Mouse (Mus musculus): Measurements from ENCODE around the gene Mpc2. TPM values are rescaled to one million over a fixed set of nuclear protein-coding genes. Genes with fewer than 3 reads are reported as not detected.

Gene Mpc2
- polyA plus RNA-seq, 1 experiment from 2014 or later: 162 TPM

DNA sequence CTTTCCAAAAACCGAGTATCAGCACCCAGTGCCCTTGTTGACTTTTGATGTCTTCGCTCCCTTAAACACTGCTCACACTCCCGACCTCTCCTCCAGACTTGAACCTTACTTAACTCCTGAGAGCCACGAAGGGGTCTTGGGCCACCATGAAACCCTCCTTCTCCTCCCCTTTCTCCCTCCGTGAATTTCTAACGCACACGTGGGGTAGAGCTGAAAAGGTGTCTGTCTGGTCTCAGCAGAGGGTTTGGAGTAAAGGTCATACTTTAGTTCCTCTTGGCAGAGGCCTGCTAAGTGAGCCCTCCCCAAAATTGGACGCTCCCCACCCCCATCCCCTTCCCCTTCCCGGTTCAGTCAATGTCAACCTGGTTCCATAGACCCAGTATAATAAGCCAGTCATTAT, 1.2 kb downstream of the Mpc2 start:
- peak overlapping the region; percentile 78; the same call in 1 of the 2 replicates for H3K27ac ChIP-seq
- peak overlapping the region; percentile 70 for H3K9ac ChIP-seq (replicated peaks)
- no peaks in the 10 kb centered on the region for H3K27me3 ChIP-seq
- peak overlapping the region; percentile 62 for H3K4me2 ChIP-seq (replicated peaks)
- WGBS: 3% methylated on average over 9 of the region's 9 CpGs
- H3K36me3 ChIP-seq: no peaks in the 10 kb centered on the region
- peaks cover 19% of the 10 kb centered on the region for H3K4me1 ChIP-seq (replicated peaks)
- peak overlapping the region; percentile 97 for H3K4me3 ChIP-seq (replicated peaks)
- ATAC-seq: no peak
- H3K9me3 ChIP-seq: no peaks in the 10 kb centered on the region

DNA sequence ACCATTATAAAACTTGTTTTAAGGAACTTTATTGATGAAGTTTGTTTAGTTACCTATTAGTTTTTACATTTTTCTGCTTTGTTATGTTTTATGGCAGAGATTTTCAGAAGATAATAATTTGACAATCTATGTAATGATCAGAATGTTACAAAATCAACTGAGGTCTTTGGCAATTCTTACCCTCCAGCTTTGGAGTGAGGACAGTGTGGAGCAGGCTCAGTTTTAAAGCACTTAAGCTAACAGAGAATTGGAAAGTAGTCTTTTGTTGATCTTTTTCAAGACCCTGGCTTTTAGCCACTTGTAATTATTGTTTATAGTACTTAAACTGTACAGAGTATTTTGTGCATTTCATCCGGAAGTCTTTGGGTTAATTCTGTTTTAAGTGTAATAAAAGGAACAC, 2.4 kb downstream of the Mpc2 start:
- Histone ChIP-seq H3K4me2 (replicated peaks) (no peak overlapping the region), H3K9ac (replicated peaks) (no peak overlapping the region), H3K9me3 (no peaks in the 10 kb centered on the region), H3K4me3 (replicated peaks) (no peak overlapping the region), H3K36me3 (no peaks in the 10 kb centered on the region), H3K27ac (no peak overlapping the region), H3K27me3 (no peaks in the 10 kb centered on the region), H3K4me1 (replicated peaks) (peaks cover 19% of the 10 kb centered on the region)
- no peak for ATAC-seq
- 87% methylated on average over 1 of the region's 1 CpGs for WGBS

DNA sequence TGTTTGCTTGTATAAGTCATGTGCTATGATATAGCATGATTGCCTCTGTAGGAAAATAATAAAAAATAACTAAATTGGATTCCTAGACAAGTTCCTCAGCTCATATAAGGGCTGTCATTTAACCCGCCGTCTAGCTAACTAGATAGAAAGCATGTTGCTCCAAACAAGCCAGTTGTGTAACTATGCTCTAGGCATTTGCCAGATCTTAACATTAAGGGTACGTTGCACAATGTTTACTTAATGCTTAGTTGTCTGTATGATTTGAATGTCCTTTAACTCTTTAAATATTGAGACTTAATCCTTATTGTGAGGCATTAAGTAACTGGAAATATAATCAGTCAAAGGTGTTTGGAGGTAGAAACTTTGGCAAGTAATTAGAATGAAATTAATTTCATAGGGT, 4.1 kb downstream of the Mpc2 start:
- no peaks in the 10 kb centered on the region for H3K36me3 ChIP-seq
- 90% methylated on average over 3 of the region's 3 CpGs for WGBS
- peaks cover 12% of the 10 kb centered on the region for H3K4me1 ChIP-seq (replicated peaks)
- no peaks in the 10 kb centered on the region for H3K9me3 ChIP-seq
- ATAC-seq: no peak
- no peak overlapping the region for H3K4me2 ChIP-seq (replicated peaks)
- no peak overlapping the region for H3K4me3 ChIP-seq (replicated peaks)
- H3K27me3 ChIP-seq: no peaks in the 10 kb centered on the region
- no peak overlapping the region for H3K9ac ChIP-seq (replicated peaks)
- H3K27ac ChIP-seq: no peak overlapping the region

DNA sequence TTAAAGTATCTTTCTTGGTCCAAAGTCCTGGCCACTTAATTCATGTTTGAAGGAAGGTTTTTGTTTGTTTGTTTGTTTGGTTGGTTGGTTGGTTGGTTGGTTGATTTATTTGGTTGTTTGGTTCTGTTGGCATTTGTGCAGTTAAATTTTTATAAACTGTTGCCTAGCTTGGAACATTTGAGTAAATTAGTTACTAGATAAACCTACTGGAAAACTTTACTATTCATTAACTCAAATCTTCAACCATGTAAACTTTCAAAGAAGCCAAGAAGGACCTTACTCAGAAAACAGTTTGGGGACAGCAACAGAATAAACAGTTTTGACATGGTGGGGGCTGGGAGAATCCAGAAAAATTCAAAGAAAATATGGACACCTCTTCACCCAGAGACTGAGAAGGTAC, 8.5 kb downstream of the Mpc2 start:
- H3K27me3 ChIP-seq: no peaks in the 10 kb centered on the region
- H3K9me3 ChIP-seq: no peaks in the 10 kb centered on the region
- ATAC-seq: no peak
- H3K4me1 ChIP-seq (replicated peaks): no peaks in the 10 kb centered on the region
- H3K9ac ChIP-seq (replicated peaks): no peak overlapping the region
- H3K36me3 ChIP-seq: no peaks in the 10 kb centered on the region
- H3K4me3 ChIP-seq (replicated peaks): no peak overlapping the region
- H3K27ac ChIP-seq: no peak overlapping the region
- H3K4me2 ChIP-seq (replicated peaks): no peak overlapping the region

DNA sequence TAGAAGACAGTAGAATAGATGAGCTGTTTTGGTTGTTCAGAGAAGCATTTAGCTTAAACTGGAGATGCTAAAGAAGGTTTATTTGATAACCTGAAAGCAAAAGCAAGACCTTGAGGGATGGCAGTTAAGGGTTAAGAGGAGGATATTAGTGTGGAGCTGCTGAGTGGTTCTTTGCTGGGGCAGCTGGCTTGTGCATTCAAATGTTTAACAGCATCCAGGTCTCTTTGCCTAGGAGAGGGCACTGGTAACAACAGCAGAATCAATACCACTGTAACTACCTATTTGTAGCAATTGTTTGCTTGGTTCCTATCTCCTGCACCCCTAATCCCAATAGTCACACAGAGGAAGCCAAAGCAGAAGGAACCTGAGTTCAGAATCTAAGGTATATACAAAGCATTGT, 9.3 kb downstream of the Mpc2 start:
- Histone ChIP-seq H3K4me2 (replicated peaks) (no peak overlapping the region), H3K4me1 (replicated peaks) (no peaks in the 10 kb centered on the region), H3K4me3 (replicated peaks) (no peak overlapping the region), H3K36me3 (no peaks in the 10 kb centered on the region), H3K27ac (no peak overlapping the region), H3K27me3 (no peaks in the 10 kb centered on the region), H3K9ac (replicated peaks) (no peak overlapping the region), H3K9me3 (no peaks in the 10 kb centered on the region)
- no peak for ATAC-seq

DNA sequence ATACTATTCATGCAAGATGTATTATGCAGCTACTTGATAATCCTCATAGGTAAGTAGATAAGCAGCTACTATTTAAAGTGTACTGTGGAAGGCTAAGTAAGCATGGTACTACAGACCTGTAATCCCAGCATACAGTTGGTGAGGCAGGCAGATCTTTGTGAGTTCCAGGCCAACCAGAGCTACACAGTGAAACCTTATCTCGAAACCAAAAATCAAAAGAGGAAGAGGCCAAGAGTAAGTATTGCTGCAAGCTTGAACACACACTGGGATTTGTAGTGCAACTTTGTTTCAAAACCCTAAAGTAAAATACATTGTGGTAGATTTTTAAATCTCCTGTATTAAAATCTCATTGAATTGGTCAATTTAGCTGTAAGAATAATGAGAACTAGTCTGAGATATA, 11.1 kb downstream of the Mpc2 start:
- 94% methylated on average over 1 of the region's 1 CpGs for WGBS
- no peak for ATAC-seq
- no peak overlapping the region for H3K27ac ChIP-seq

DNA sequence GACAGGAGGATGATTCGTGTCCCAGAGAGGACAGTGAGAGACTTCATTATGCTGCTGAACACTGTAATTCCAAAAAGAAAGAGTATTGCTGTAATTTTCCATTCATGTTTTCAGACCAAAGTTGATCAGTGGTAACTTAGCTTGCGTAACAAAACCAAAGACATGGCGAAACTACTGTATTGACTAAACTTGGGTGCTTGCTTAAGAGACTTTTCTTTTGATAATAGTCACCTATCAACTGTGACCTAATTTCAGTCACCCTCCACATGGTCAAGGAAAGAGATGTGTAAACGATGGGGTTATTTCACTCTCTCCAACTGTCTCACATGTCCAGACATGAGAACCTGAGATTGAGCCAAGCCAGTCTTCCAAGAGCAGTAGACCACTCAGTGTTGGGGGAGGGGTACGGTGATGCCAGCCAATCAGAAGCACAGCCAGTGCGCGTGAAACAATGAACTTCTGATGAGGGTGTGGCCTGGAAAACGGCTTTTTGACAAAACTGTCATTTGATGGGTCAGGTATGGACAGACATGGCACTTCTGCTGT, 24.3 kb downstream of the Mpc2 start, which contains the start of gene Adcy10:
Gene Adcy10 (plus strand): TSS at position 496 of the 546 bp plus-strand sequence.
- Histone ChIP-seq H3K27ac (no peak within 1 kb of the TSS), H3K4me2 (replicated peaks) (no peak within 1 kb of the TSS), H3K27me3 (no peaks in the 10 kb centered on the region), H3K36me3 (peaks cover 17% of the 10 kb centered on the region), H3K9ac (replicated peaks) (no peak within 1 kb of the TSS), H3K4me3 (replicated peaks) (no peak within 1 kb of the TSS), H3K4me1 (replicated peaks) (no peaks in the 10 kb centered on the region), H3K9me3 (no peaks in the 10 kb centered on the region)
- 95% methylated on average over 8 of the region's 8 CpGs for WGBS
- ATAC-seq: no peak

More for the DNA sequence above, 11.1 kb downstream of the Mpc2 start:
- Histone ChIP-seq H3K9me3 (no peaks in the 10 kb centered on the region), H3K36me3 (no peaks in the 10 kb centered on the region), H3K4me2 (replicated peaks) (no peak overlapping the region), H3K27me3 (no peaks in the 10 kb centered on the region), H3K4me3 (replicated peaks) (no peak overlapping the region), H3K9ac (replicated peaks) (no peak overlapping the region), H3K4me1 (replicated peaks) (no peaks in the 10 kb centered on the region)

DNA sequence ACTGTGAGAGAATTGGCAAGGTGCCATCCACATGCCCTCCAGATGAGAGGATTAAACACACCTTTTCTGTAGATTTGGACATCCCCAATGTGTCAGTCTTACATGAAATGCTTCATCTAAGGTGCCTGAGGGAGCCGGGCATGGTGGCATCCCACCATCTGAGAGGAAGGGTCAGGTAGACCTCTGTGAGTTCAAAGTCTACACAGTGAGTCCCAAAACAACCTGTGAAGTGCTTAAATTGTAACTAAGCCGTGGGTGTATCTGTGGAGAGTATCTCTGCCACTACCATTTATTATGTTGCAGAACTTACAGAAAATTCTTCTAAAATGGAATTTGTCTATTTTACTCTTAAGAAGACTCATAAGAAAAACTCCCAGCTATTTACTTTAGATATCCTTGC, 25.7 kb downstream of the Mpc2 start:
- Histone ChIP-seq H3K9me3 (no peaks in the 10 kb centered on the region), H3K9ac (replicated peaks) (no peak overlapping the region), H3K4me2 (replicated peaks) (no peak overlapping the region), H3K27me3 (no peaks in the 10 kb centered on the region), H3K27ac (no peak overlapping the region), H3K4me1 (replicated peaks) (no peaks in the 10 kb centered on the region), H3K4me3 (replicated peaks) (no peak overlapping the region), H3K36me3 (peaks cover 9% of the 10 kb centered on the region)
- ATAC-seq: no peak
- 94% methylated on average over 2 of the region's 2 CpGs for WGBS

DNA sequence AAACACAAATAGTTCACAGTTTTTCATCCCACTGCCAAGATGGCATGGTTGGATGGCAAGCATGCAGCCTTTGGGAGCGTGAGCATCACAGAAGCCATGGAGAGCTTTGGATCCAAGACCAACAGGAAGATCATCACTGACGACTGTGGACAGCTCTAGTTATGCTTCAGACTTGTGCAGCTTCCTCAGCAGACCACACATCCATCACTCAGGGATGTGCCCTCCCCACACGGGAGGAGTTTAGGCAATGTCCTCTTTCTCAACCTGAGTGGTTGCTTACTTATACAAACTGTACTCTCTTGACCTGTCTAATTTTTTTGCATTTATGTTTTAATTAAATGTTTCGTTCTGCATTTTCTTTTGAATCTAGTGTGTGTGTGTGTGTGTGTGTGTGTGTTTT, 28.8 kb downstream of the Mpc2 start:
- Histone ChIP-seq H3K4me3 (replicated peaks) (no peak overlapping the region), H3K9ac (replicated peaks) (no peak overlapping the region), H3K4me2 (replicated peaks) (no peak overlapping the region), H3K27me3 (no peaks in the 10 kb centered on the region), H3K4me1 (replicated peaks) (no peaks in the 10 kb centered on the region), H3K36me3 (no peaks in the 10 kb centered on the region), H3K9me3 (no peaks in the 10 kb centered on the region), H3K27ac (no peak overlapping the region)
- 85% methylated on average over 4 of the region's 4 CpGs for WGBS
- no peak for ATAC-seq

DNA sequence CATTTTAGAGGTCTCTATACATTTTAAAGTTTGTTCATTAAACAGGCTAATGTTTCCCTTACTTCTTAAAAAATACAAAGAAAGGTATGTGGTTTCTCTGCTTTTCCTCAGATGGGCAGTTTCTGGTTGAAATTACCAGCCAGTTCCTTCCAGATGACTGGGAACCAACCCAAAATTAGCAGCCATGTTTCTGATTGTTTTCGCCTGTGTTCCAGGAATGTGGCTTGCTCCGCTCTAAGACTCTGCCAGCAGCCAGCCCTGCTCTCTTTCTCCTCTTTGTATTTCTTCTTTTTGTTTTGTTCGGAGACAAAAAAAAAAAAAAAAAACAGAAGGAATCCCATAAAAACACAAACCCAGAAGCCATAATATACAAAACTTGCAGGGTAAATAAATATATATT, 38.4 kb downstream of the Mpc2 start:
- Histone ChIP-seq H3K36me3 (no peaks in the 10 kb centered on the region), H3K4me2 (replicated peaks) (no peak overlapping the region), H3K4me3 (replicated peaks) (no peak overlapping the region), H3K9ac (replicated peaks) (no peak overlapping the region), H3K27me3 (no peaks in the 10 kb centered on the region), H3K9me3 (no peaks in the 10 kb centered on the region), H3K4me1 (replicated peaks) (no peaks in the 10 kb centered on the region), H3K27ac (no peak overlapping the region)
- no peak for ATAC-seq
- WGBS: 54% methylated on average over 3 of the region's 3 CpGs

DNA sequence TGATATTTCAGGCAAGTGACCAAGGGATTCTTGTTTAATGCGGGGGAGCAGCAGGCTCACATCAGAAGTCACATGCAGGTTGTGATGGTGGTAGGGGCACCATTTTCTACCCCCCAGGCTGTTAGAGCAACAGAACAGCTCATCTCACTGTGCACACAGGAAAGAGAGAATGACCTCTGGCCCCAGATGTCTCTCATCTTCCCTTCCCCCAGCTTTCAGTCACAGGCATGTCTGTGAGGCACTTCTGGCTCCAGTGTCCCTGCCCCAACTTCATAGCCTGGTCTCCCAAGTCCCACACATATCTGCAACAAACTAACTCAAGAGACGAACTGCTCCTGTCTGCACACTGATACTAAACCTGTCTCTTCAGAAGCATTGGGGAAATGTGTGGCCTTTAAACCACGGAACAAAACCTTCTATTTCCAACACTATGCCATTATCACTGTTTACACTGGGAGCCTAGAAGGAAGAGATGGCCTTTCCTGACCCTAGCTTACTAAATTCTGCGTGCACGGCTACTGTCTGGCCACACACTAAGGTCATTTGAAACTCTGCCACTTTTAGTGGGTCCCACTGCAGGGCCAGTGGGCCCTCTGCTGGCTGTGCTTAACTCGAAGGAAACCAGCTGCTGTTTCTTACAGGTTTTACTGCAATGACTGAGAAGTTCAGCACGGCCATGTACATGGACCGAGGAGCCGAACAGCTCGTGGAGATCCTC, 43.0 kb downstream of the Mpc2 start:
- no peak overlapping the region for H3K4me2 ChIP-seq (replicated peaks)
- no peaks in the 10 kb centered on the region for H3K9me3 ChIP-seq
- no peak for ATAC-seq
- H3K36me3 ChIP-seq: no peaks in the 10 kb centered on the region
- H3K27ac ChIP-seq: no peak overlapping the region
- no peaks in the 10 kb centered on the region for H3K27me3 ChIP-seq
- H3K4me3 ChIP-seq (replicated peaks): no peak overlapping the region
- no peaks in the 10 kb centered on the region for H3K4me1 ChIP-seq (replicated peaks)
- WGBS: 71% methylated on average over 10 of the region's 10 CpGs
- H3K9ac ChIP-seq (replicated peaks): no peak overlapping the region

DNA sequence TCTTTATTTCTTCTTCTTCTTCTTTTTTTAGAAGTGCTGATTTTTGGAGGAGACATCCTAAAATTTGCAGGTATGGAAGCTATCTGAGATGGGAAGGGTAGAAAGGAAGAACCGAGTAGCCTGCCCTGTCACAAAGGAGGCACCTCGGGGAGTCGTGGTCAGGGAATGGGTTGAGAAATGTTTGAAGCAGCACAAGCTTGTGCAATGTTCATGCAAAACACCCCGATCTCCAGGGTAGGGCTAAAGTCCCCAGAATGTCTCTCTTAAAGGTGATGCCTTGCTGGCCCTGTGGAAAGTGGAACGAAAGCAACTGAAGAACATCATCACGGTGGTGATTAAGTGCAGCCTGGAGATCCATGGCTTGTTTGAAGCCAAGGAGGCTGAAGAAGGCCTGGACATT, 45.9 kb downstream of the Mpc2 start:
- Histone ChIP-seq H3K4me1 (replicated peaks) (no peaks in the 10 kb centered on the region), H3K4me2 (replicated peaks) (no peak overlapping the region), H3K27me3 (no peaks in the 10 kb centered on the region), H3K36me3 (no peaks in the 10 kb centered on the region), H3K4me3 (replicated peaks) (no peak overlapping the region), H3K9me3 (no peaks in the 10 kb centered on the region), H3K9ac (replicated peaks) (no peak overlapping the region), H3K27ac (no peak overlapping the region)
- 90% methylated on average over 6 of the region's 6 CpGs for WGBS
- no peak for ATAC-seq

DNA sequence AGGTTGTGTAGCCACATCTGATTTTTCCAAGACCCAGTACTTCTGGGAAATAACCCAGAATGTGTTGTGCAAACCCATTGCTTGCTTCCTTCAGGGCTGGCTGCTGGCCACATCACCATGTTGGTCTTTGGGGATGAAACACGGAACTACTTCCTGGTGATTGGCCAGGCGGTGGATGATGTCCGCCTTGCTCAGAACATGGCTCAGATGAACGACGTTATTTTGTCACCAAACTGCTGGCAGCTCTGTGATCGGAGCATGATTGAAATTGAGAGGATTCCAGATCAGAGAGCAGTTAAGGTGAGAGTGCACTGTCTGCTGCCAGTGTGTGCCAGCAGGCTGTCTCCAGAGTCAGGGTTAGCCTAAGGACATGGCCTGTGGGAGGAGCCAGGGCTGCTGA, 49.7 kb downstream of the Mpc2 start:
- WGBS: 91% methylated on average over 6 of the region's 6 CpGs
- Histone ChIP-seq H3K9ac (replicated peaks) (no peak overlapping the region), H3K9me3 (no peaks in the 10 kb centered on the region), H3K27me3 (no peaks in the 10 kb centered on the region), H3K4me3 (replicated peaks) (no peak overlapping the region), H3K4me1 (replicated peaks) (no peaks in the 10 kb centered on the region), H3K27ac (no peak overlapping the region), H3K36me3 (no peaks in the 10 kb centered on the region), H3K4me2 (replicated peaks) (no peak overlapping the region)
- ATAC-seq: no peak
